Mouse (Mus musculus): Measurements from ENCODE around the gene Scn1b.

The Scn1b gene

GRCm38 (mm10) chr7:31126851-31127724, at the start of gene Scn1b:
Scn1b (minus strand) TSS chr7:31127003.
- DNase-seq, result no peak

- no peak for DNase-seq
Observed at GRCm38 (mm10) chr7:31175096-31175495, 48.3 kb upstream of the Scn1b start.

GRCm38 (mm10) chr7:31174466-31174865, 47.7 kb upstream of the Scn1b start:
- DNase-seq, result no peak

- DNase-seq, result peak; percentile 34 to 59
Observed at GRCm38 (mm10) chr7:31172238-31172637, 45.4 kb upstream of the Scn1b start.

- no peak for DNase-seq
Observed at GRCm38 (mm10) chr7:31170520-31170919, 43.7 kb upstream of the Scn1b start.

- DNase-seq, result peak in 1 of 2 experiments; percentile 76
Observed at GRCm38 (mm10) chr7:31168412-31168811, 41.6 kb upstream of the Scn1b start.

- peak in 1 of 2 experiments; percentile 64 for DNase-seq
Observed at GRCm38 (mm10) chr7:31164748-31165147, 37.9 kb upstream of the Scn1b start.

GRCm38 (mm10) chr7:31163666-31164577, 37.1 kb upstream of the Scn1b start:
- no peak for DNase-seq

GRCm38 (mm10) chr7:31162324-31162723, 35.5 kb upstream of the Scn1b start:
- no peak for DNase-seq

GRCm38 (mm10) chr7:31161831-31162230, 35.0 kb upstream of the Scn1b start:
- no peak for DNase-seq

- peak in 1 of 2 experiments; percentile 57 for DNase-seq
Observed at GRCm38 (mm10) chr7:31161246-31161645, 34.4 kb upstream of the Scn1b start.

GRCm38 (mm10) chr7:31160763-31161162, 34.0 kb upstream of the Scn1b start:
- DNase-seq, result peak in 1 of 2 experiments; percentile 41

- peak; percentile 64 to 80 for DNase-seq
Observed at GRCm38 (mm10) chr7:31156034-31156928, 29.5 kb upstream of the Scn1b start.

- DNase-seq, result no peak
Observed at GRCm38 (mm10) chr7:31155296-31156033, 28.7 kb upstream of the Scn1b start, which contains the start of gene Gramd1a. Gramd1a (minus strand) TSS chr7:31155896.

GRCm38 (mm10) chr7:31153536-31154320, 26.9 kb upstream of the Scn1b start:
- peak in 1 of 2 experiments; percentile 52 for DNase-seq

GRCm38 (mm10) chr7:31151301-31152241, 24.8 kb upstream of the Scn1b start:
- peak; percentile 71 to 77 for DNase-seq

GRCm38 (mm10) chr7:31150566-31151300, 23.9 kb upstream of the Scn1b start:
- DNase-seq, result peak; percentile 82

GRCm38 (mm10) chr7:31149751-31150565, 23.2 kb upstream of the Scn1b start:
- peak in 1 of 2 experiments; percentile 53 for DNase-seq
